Mouse (Mus musculus) cerebellum, adult 11-12 months (tissue): ENCODE results near the gene Ints11.
A peak's percentile ranks its signal among the peaks of the same experiment; 100 is the strongest.

ENCODE experiments used
- DNase-seq: peaks from one replicate; pipeline ENCODE4 v3.0.0; 2022

Gene Ints11

GRCm38 (mm10) chr4:155893212-155893690 lies 23.9 kb downstream of the Ints11 start:
- DNase-seq, result peak; percentile 36

- peak; percentile 69 for DNase-seq
Measured at GRCm38 (mm10) chr4:155894311-155894881, 25.1 kb downstream of the Ints11 start.

GRCm38 (mm10) chr4:155895216-155895615 lies 25.9 kb downstream of the Ints11 start:
- DNase-seq, result peak; percentile 82

GRCm38 (mm10) chr4:155895826-155896225 lies 26.5 kb downstream of the Ints11 start:
- peak; percentile 33 for DNase-seq

GRCm38 (mm10) chr4:155896461-155896860 lies 27.1 kb downstream of the Ints11 start:
- peak; percentile 35 for DNase-seq

- DNase-seq, result no peak
Measured at GRCm38 (mm10) chr4:155898318-155898717, 29.0 kb downstream of the Ints11 start.

GRCm38 (mm10) chr4:155899355-155899754 lies 30.0 kb downstream of the Ints11 start:
- DNase-seq, result no peak

- DNase-seq, result peak; percentile 49
Measured at GRCm38 (mm10) chr4:155901205-155901604, 31.9 kb downstream of the Ints11 start.

- no peak for DNase-seq
Measured at GRCm38 (mm10) chr4:155903246-155903645, 33.9 kb downstream of the Ints11 start.

GRCm38 (mm10) chr4:155904318-155905102 lies 35.2 kb downstream of the Ints11 start:
- peak; percentile 10 for DNase-seq

- DNase-seq, result peak; percentile 11
Measured at GRCm38 (mm10) chr4:155905634-155906033, 36.3 kb downstream of the Ints11 start.

- DNase-seq, result peak; percentile 10
Measured at GRCm38 (mm10) chr4:155906125-155906524, 36.8 kb downstream of the Ints11 start.

GRCm38 (mm10) chr4:155907003-155907402 lies 37.7 kb downstream of the Ints11 start:
- DNase-seq, result no peak

GRCm38 (mm10) chr4:155908281-155908680 lies 38.9 kb downstream of the Ints11 start:
- peak; percentile 5 for DNase-seq

GRCm38 (mm10) chr4:155908751-155909150 lies 39.4 kb downstream of the Ints11 start:
- no peak for DNase-seq

- DNase-seq, result no peak
Measured at GRCm38 (mm10) chr4:155932031-155932430, 62.7 kb downstream of the Ints11 start.
